Comparison of ENCODE assay signal across 8 mouse cellular contexts in the genomic region with DNA sequence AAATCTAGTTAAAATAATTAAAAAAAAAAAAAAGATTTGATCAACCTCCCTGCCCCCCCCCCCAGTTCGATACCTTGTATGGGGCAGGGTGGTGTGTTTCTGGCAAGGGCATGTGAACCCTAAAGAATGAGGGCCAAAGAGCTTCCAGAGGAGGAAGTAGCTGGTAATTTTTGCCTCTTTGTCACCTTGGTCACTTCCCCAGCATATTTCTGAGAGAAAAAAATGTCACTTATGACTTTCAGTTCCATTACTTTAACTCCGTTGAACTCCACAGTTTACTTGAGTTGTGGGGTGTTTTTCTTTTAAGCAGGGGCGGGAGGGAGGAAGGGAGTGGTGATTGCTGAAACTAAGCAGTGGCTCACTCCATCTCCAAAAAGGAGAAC. TPM values are rescaled to one million over a fixed set of nuclear protein-coding genes. Genes with fewer than 3 reads are reported as not detected.
DNase-seq lines count a peak whose midpoint lies in the region; ATAC-seq and TF ChIP-seq lines count a peak whose summit lies in the region.

No protein-coding gene starts in this region.

- WGBS in kidney, embryonic 15.5 days, result 29% methylated on average over 3 of the region's 3 CpGs
- WGBS in heart, postnatal 0 days, result 18% methylated on average over 3 of the region's 3 CpGs
- 18% methylated on average over 3 of the region's 3 CpGs for WGBS in liver, embryonic 13.5 days (ENCODE audit: insufficient replicate concordance)
- 18% methylated on average over 3 of the region's 3 CpGs for WGBS in neural tube, embryonic 12.5 days

- H3K27ac ChIP-seq in kidney, embryonic 15.5 days, result peak overlapping the region; percentile 94
- peak overlapping the region; percentile 100 for H3K27ac ChIP-seq in brown adipose tissue, adult 24 weeks (replicated peaks; ENCODE audit: low read depth, low read length)
- peak overlapping the region; percentile 94 for H3K27ac ChIP-seq in heart, postnatal 0 days (ENCODE audit: low read depth)
- H3K27ac ChIP-seq in liver, embryonic 13.5 days, result peak overlapping the region; percentile 91
- no peak overlapping the region for H3K27ac ChIP-seq in neural tube, embryonic 12.5 days

- peak; percentile 38 for ATAC-seq in kidney, embryonic 15.5 days (replicated peaks; ENCODE audit: low FRiP score)
- no peak for ATAC-seq in heart, postnatal 0 days (ENCODE audit: insufficient read depth, low read depth)
- peak; percentile 47 for ATAC-seq in liver, embryonic 13.5 days (ENCODE audit: low read depth)
- no peak for ATAC-seq in neural tube, embryonic 12.5 days (ENCODE audit: low FRiP score, low read depth)

- peak overlapping the region; percentile 50 for H3K4me2 ChIP-seq in kidney, embryonic 15.5 days
- peak overlapping the region; percentile 59 for H3K4me2 ChIP-seq in heart, postnatal 0 days (ENCODE audit: low read depth, low read length)
- peak overlapping the region; percentile 66 for H3K4me2 ChIP-seq in liver, embryonic 13.5 days
- H3K4me2 ChIP-seq in neural tube, embryonic 12.5 days (replicated peaks), result peak overlapping the region; percentile 53

- H3K9ac ChIP-seq in kidney, embryonic 15.5 days, result peak overlapping the region; percentile 48
- H3K9ac ChIP-seq in heart, postnatal 0 days (replicated peaks; ENCODE audit: low read depth, low read length), result peak overlapping the region; percentile 51
- H3K9ac ChIP-seq in liver, embryonic 13.5 days, result peak overlapping the region; percentile 80
- H3K9ac ChIP-seq in neural tube, embryonic 12.5 days, result 0 out of 2 replicates have a peak overlapping the region, but pooled peaks have one; percentile 48

- H3K27me3 ChIP-seq in kidney, embryonic 15.5 days, result no peaks in the 10 kb centered on the region
- H3K27me3 ChIP-seq in heart, postnatal 0 days (ENCODE audit: control insufficient read depth, insufficient read depth, low read length), result no peaks in the 10 kb centered on the region
- no peaks in the 10 kb centered on the region for H3K27me3 ChIP-seq in liver, embryonic 13.5 days
- no peaks in the 10 kb centered on the region for H3K27me3 ChIP-seq in neural tube, embryonic 12.5 days (replicated peaks)

- no peaks in the 10 kb centered on the region for H3K9me3 ChIP-seq in kidney, embryonic 15.5 days (replicated peaks)
- no peaks in the 10 kb centered on the region for H3K9me3 ChIP-seq in heart, postnatal 0 days (replicated peaks; ENCODE audit: control insufficient read depth, low read length)
- no peaks in the 10 kb centered on the region for H3K9me3 ChIP-seq in liver, embryonic 13.5 days (replicated peaks)
- no peaks in the 10 kb centered on the region for H3K9me3 ChIP-seq in neural tube, embryonic 12.5 days

- H3K36me3 ChIP-seq in kidney, embryonic 15.5 days, result no peaks in the 10 kb centered on the region; the same call in 1 of the 2 replicates
- H3K36me3 ChIP-seq in heart, postnatal 0 days (replicated peaks; ENCODE audit: control insufficient read depth, insufficient read depth, low read length), result no peaks in the 10 kb centered on the region
- H3K36me3 ChIP-seq in liver, embryonic 13.5 days, result peaks cover 9% of the 10 kb centered on the region; the same call in 1 of the 2 replicates
- H3K36me3 ChIP-seq in neural tube, embryonic 12.5 days, result no peaks in the 10 kb centered on the region

- peak overlapping the region; percentile 49 for H3K4me3 ChIP-seq in kidney, embryonic 15.5 days (replicated peaks)
- H3K4me3 ChIP-seq in brown adipose tissue, adult 24 weeks (ENCODE audit: insufficient read depth, low read depth, low read length), result peak overlapping the region; percentile 92
- H3K4me3 ChIP-seq in heart, postnatal 0 days (ENCODE audit: low read depth, low read length), result peak overlapping the region; percentile 54
- peak overlapping the region; percentile 67 for H3K4me3 ChIP-seq in liver, embryonic 13.5 days (replicated peaks)
- peak overlapping the region; percentile 40 for H3K4me3 ChIP-seq in neural tube, embryonic 12.5 days

- peaks cover 3% of the 10 kb centered on the region; the same call in 1 of the 2 replicates for H3K4me1 ChIP-seq in kidney, embryonic 15.5 days
- peaks cover 10% of the 10 kb centered on the region; the same call in 1 of the 2 replicates for H3K4me1 ChIP-seq in brown adipose tissue, adult 24 weeks (ENCODE audit: control insufficient read depth, insufficient read depth, insufficient read length, low read length)
- 0 out of 2 replicates have a peak, but pooled peaks cover 3% of the 10 kb centered on the region for H3K4me1 ChIP-seq in heart, postnatal 0 days (ENCODE audit: control insufficient read depth, insufficient read depth)
- H3K4me1 ChIP-seq in liver, embryonic 13.5 days (replicated peaks), result peaks cover 7% of the 10 kb centered on the region
- peaks cover 3% of the 10 kb centered on the region; the same call in 1 of the 2 replicates for H3K4me1 ChIP-seq in neural tube, embryonic 12.5 days

- TF ChIP-seq EP300 in heart, postnatal 0 days (IDR thresholded peaks at IDR 0.05; ENCODE audit: low read depth), result no peak

- no peak for DNase-seq in kidney, postnatal 14 days
- DNase-seq in heart, postnatal 0 days (ENCODE audit: low spot score), result peak; percentile 38
- peak; percentile 8 for DNase-seq in liver, embryonic 13.5 days
- DNase-seq in layer of hippocampus, adult 11-12 months (ENCODE audit: low spot score), result no peak
- no peak for DNase-seq in gastrocnemius, postnatal 10 days

- no peak for TF ChIP-seq CTCF in heart, postnatal 0 days (IDR thresholded peaks at IDR 0.05; ENCODE audit: low read depth)

RNA-seq across cellular contexts. Expression of gene Xiap, which starts 9.4 kb away (rescaled TPM):
- polyA plus RNA-seq in kidney, embryonic 15.5 days (2015; fragmentation: Nextera tagmentation; extraction: Ambion mirVana), result 13.9 and 16.5 TPM in 2 replicates
- 27.7 and 28.5 TPM in 2 replicates for polyA plus RNA-seq in brown adipose tissue, adult 24 weeks (2012; ENCODE audit: insufficient read depth, insufficient read length, missing spikeins)
- 22.3 and 30.6 TPM in 2 replicates for total RNA-seq in heart, postnatal 0 days (2014; rRNA removed; ENCODE audit: low replicate concordance)
- polyA plus RNA-seq in heart, postnatal 0 days (2015; fragmentation: Nextera tagmentation; extraction: Ambion mirVana), result 8.0 and 9.0 TPM in 2 replicates
- 5.0 and 5.8 TPM in 2 replicates for polyA plus RNA-seq in liver, embryonic 13.5 days (2015; fragmentation: Nextera tagmentation; extraction: Ambion mirVana)
- 11.5 and 12.4 TPM in 2 replicates for polyA plus RNA-seq in neural tube, embryonic 12.5 days (2016; fragmentation: Nextera tagmentation; extraction: Ambion mirVana)
- 10 to 100 TPM; 24.2 to 28.1 TPM for total RNA-seq in gastrocnemius, postnatal 10 days (2021)

Comparison
In these comparisons a context has a peak if more than half of its experiments do, and no peak if none do; other contexts are left out.
1. ATAC-seq: peak in kidney, embryonic 15.5 days (single experiment) and liver, embryonic 13.5 days (single experiment); none in heart, postnatal 0 days (single experiment) and neural tube, embryonic 12.5 days (single experiment).
2. H3K4me3 ChIP-seq: peak in every context shown above with its lines; median percentile 92 in brown adipose tissue, adult 24 weeks; 67 in liver, embryonic 13.5 days; 54 in heart, postnatal 0 days; 49 in kidney, embryonic 15.5 days; 40 in neural tube, embryonic 12.5 days.
3. DNase-seq: peak in heart, postnatal 0 days (single experiment) and liver, embryonic 13.5 days (single experiment); none in kidney, postnatal 14 days (single experiment), layer of hippocampus, adult 11-12 months (single experiment) and gastrocnemius, postnatal 10 days (single experiment).
4. Peak in every context shown above with its lines, with median percentiles within 50 percentile points of each other: H3K4me2 ChIP-seq and H3K9ac ChIP-seq.